Mouse (Mus musculus) granulocyte monocyte progenitor cell, adult 5-6 weeks (primary cell): ENCODE results near the gene Prf1. TPM values are rescaled to one million over a fixed set of nuclear protein-coding genes. Genes with fewer than 3 reads are reported as not detected.

Source experiments
- ATAC-seq: replicated peaks from 2 replicates; pipeline ENCODE4 v1.8.0; 2016; ENCODE audit warnings: mild to moderate bottlenecking, moderate TSS enrichment, inconsistent platforms; ENCODE audit not compliant: poor library complexity, severe bottlenecking
- total RNA-seq, 2 experiments: library from RNA; stranded (forward) in 1 of 2; stranded (reverse) in 1 of 2; fragments of 200-712, 200-1000 nt in 1 of 2; fragments of >200 nt in 1 of 2; fragmentation: Nextera tagmentation in 1 of 2; gene quantifications; 2 replicates each; pipeline ENCODE4 v1.2.3; 2014 to 2017

Gene Prf1
- total RNA-seq, 2 experiments from 2014 or later, result not detected

GRCm38 (mm10) chr10:61336137-61336536 lies 38.5 kb downstream of the Prf1 start:
- ATAC-seq, result peak; percentile 49

- ATAC-seq, result no peak
These were observed 39.0 kb downstream of the Prf1 start for GRCm38 (mm10) chr10:61336592-61336991.

- ATAC-seq, result no peak
These were observed 40.0 kb downstream of the Prf1 start for GRCm38 (mm10) chr10:61337665-61338064.

- no peak for ATAC-seq
These were observed 41.6 kb downstream of the Prf1 start for GRCm38 (mm10) chr10:61339216-61339615.

- no peak for ATAC-seq
These were observed 42.6 kb downstream of the Prf1 start for GRCm38 (mm10) chr10:61340247-61340646.

GRCm38 (mm10) chr10:61341045-61341444 lies 43.4 kb downstream of the Prf1 start:
- ATAC-seq, result no peak

- peak; percentile 61 for ATAC-seq
These were observed 43.9 kb downstream of the Prf1 start for GRCm38 (mm10) chr10:61341557-61341956.

- ATAC-seq, result no peak
These were observed 45.1 kb downstream of the Prf1 start for GRCm38 (mm10) chr10:61342750-61343149.

GRCm38 (mm10) chr10:61343950-61344349 lies 46.3 kb downstream of the Prf1 start:
- ATAC-seq, result peak; percentile 63

- no peak for ATAC-seq
These were observed 47.5 kb downstream of the Prf1 start for GRCm38 (mm10) chr10:61345179-61345578.

GRCm38 (mm10) chr10:61346374-61346773 lies 48.7 kb downstream of the Prf1 start:
- no peak for ATAC-seq

GRCm38 (mm10) chr10:61351216-61351615 lies 53.6 kb downstream of the Prf1 start:
- ATAC-seq, result peak; percentile 44

Other genes starting within 250 kb of the Prf1 start
- gene Pcbd1, start 208.5 kb upstream of the Prf1 start, total RNA-seq (2014; fragmentation: Nextera tagmentation), result 7.9 and 18.7 TPM in 2 replicates
- gene Pcbd1, start 208.5 kb upstream of the Prf1 start, total RNA-seq (2017), result 6.1 and 7.7 TPM in 2 replicates
- gene Sgpl1, start 150.1 kb upstream of the Prf1 start, total RNA-seq (2014; fragmentation: Nextera tagmentation), result 36.8 and 44.5 TPM in 2 replicates
- gene Sgpl1, start 150.1 kb upstream of the Prf1 start, total RNA-seq (2017), result 29.1 and 48.2 TPM in 2 replicates
- not detected in 2 replicates for gene Tbata, start 125.9 kb upstream of the Prf1 start, total RNA-seq (2014; fragmentation: Nextera tagmentation)
- not detected in 2 replicates for gene Tbata, start 125.9 kb upstream of the Prf1 start, total RNA-seq (2017)
- 0.17 TPM in 1 of 2 replicates, not detected in the other for gene Adamts14, start 24.4 kb upstream of the Prf1 start, total RNA-seq (2014; fragmentation: Nextera tagmentation)
- not detected in 2 replicates for gene Adamts14, start 24.4 kb upstream of the Prf1 start, total RNA-seq (2017)
- gene Pald1, start 85.7 kb downstream of the Prf1 start, total RNA-seq (2014; fragmentation: Nextera tagmentation), result not detected in 2 replicates
- not detected in 2 replicates for gene Pald1, start 85.7 kb downstream of the Prf1 start, total RNA-seq (2017)
- not detected in 2 replicates for gene Nodal, start 120.1 kb downstream of the Prf1 start, total RNA-seq (2014; fragmentation: Nextera tagmentation)
- not detected in 2 replicates for gene Nodal, start 120.1 kb downstream of the Prf1 start, total RNA-seq (2017)
- gene Eif4ebp2, start 154.8 kb downstream of the Prf1 start, total RNA-seq (2014; fragmentation: Nextera tagmentation), result 175 and 185 TPM in 2 replicates
- gene Eif4ebp2, start 154.8 kb downstream of the Prf1 start, total RNA-seq (2017), result 11.8 and 14.0 TPM in 2 replicates
- 6.6 and 11.5 TPM in 2 replicates for gene Lrrc20, start 178.0 kb downstream of the Prf1 start, total RNA-seq (2014; fragmentation: Nextera tagmentation)
- gene Lrrc20, start 178.0 kb downstream of the Prf1 start, total RNA-seq (2017), result 4.8 and 5.6 TPM in 2 replicates